Mouse (Mus musculus): ENCODE measurements at regions not wholly inside any gene's neighbourhood (a gene's known extent, or its start where the extent isn't known, plus 50 kb on each side); places are given as distances from the start of the nearest gene placed in this dataset.

DNA sequence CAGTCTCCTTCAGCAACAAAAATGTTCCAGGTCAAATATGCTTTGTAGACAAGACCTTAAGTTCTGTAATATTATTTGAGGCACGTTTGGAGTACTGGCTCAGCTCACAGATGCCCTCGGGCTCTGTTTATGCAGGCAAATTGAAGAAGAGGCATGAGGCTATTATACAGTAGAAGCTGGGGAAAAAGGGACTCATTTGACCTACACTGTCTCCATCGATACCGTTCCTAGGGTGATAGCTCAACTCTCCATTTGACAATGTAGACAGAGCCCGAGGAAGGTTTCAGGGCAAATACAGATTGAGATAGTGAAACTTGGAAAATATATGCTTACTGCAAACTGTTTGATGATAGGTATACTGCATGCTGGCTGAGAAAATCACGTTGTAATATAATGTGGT is 1371.9 kb upstream of the Cdh8 start:
- no peak for TF ChIP-seq CTCF (IDR thresholded peaks at IDR 0.05; ENCODE audit: borderline replicate concordance, insufficient read depth, low read length)
- no peak for TF ChIP-seq POLR2A (IDR thresholded peaks at IDR 0.05; ENCODE audit: low read depth, low read length)

Data from embryonic fibroblast, embryonic 13.5 days (primary cell).